18 mouse cellular contexts compared by ENCODE assay signal in genomic region chr6:118072176-118072575, GRCm38 (mm10).
A peak's percentile ranks its signal among the peaks of the same experiment; 100 is the strongest.
DNase-seq lines count a peak whose midpoint lies in the region; ATAC-seq and TF ChIP-seq lines count a peak whose summit lies in the region.
"Had no signal": no experiment of that assay in that cellular context is flagged by ENCODE, and none has a peak within 500 bp of the region (broad histone marks: within the 10 kb centered on the region; RNA-seq: fewer than 3 reads in every experiment).

No protein-coding gene starts in this region.

- DNase-seq in hindbrain, embryonic 11.5 days (ENCODE audit: low spot score) = no peak
- DNase-seq in cerebellum, adult 8-10 months = peak; percentile 84
- DNase-seq in adrenal gland, postnatal 36 days = no peak
- DNase-seq in thymus, postnatal 0 days (ENCODE audit: low spot score) = no peak
- DNase-seq: heart, postnatal 14 days; kidney, postnatal 4 days had no signal

- 91% methylated on average over 1 of the region's 1 CpGs for WGBS in hindbrain, embryonic 16.5 days
- 86% methylated on average over 1 of the region's 1 CpGs for whole genome bisulfite sequencing in hindbrain, embryonic 11.5 days
- 97% methylated on average over 1 of the region's 1 CpGs for WGBS in olfactory bulb, adult 2 months

- H3K27me3 ChIP-seq in hindbrain, embryonic 16.5 days (replicated peaks; ENCODE audit: control insufficient read depth, insufficient read depth, low read length) = no peaks in the 10 kb centered on the region
- peaks cover 2% of the 10 kb centered on the region; the same call in 1 of the 2 replicates for H3K27me3 ChIP-seq in hindbrain, embryonic 11.5 days (ENCODE audit: control insufficient read depth, insufficient read depth, low read length)

- no peak overlapping the region for H3K27ac ChIP-seq in hindbrain, embryonic 16.5 days (ENCODE audit: low read depth, low read length)
- H3K27ac ChIP-seq in hindbrain, embryonic 11.5 days (ENCODE audit: low read depth, low read length) = no peak overlapping the region
- H3K27ac ChIP-seq in olfactory bulb, adult 2 months (ENCODE audit: insufficient read depth, low read depth, low read length) = peak overlapping the region; percentile 5; the same call in 1 of the 2 replicates
- H3K27ac ChIP-seq: hindbrain, embryonic 14.5 days; limb, embryonic 13.5 days; liver, embryonic 15.5 days; midbrain, embryonic 12.5 days; neural tube, embryonic 13.5 days had no signal

- H3K4me3 ChIP-seq in hindbrain, embryonic 16.5 days (ENCODE audit: low read length) = no peak overlapping the region
- H3K4me3 ChIP-seq in hindbrain, embryonic 11.5 days (ENCODE audit: low read depth, low read length) = no peak overlapping the region
- H3K4me3 ChIP-seq in olfactory bulb, adult 2 months (ENCODE audit: insufficient read depth, low read depth, low read length) = no peak overlapping the region
- H3K4me3 ChIP-seq: heart, embryonic 12.5 days; limb, embryonic 13.5 days; liver, embryonic 15.5 days; midbrain, embryonic 12.5 days; neural tube, embryonic 13.5 days had no signal

- no peaks in the 10 kb centered on the region for H3K9me3 ChIP-seq in hindbrain, embryonic 16.5 days (ENCODE audit: control insufficient read depth, low read length)
- H3K9me3 ChIP-seq in hindbrain, embryonic 11.5 days (ENCODE audit: control insufficient read depth, low read length) = no peaks in the 10 kb centered on the region
- H3K9me3 ChIP-seq: heart, embryonic 12.5 days; limb, embryonic 13.5 days; liver, embryonic 15.5 days; midbrain, embryonic 12.5 days; neural tube, embryonic 13.5 days had no signal

- ATAC-seq in hindbrain, embryonic 16.5 days = peak; percentile 22; the same call in 1 of the 2 replicates
- ATAC-seq in hindbrain, embryonic 11.5 days (ENCODE audit: low FRiP score) = no peak
- peak; percentile 66 for ATAC-seq in cerebellum, adult (ENCODE audit: insufficient number of reproducible peaks, low FRiP score, low TSS enrichment)
- ATAC-seq: forebrain, embryonic 14.5 days; intestine, embryonic 16.5 days; lung, postnatal 0 days had no signal

- no peak for TF ChIP-seq CTCF in olfactory bulb, adult 2 months (IDR thresholded peaks at IDR 0.05; ENCODE audit: insufficient read depth, low read depth, low read length)

- no peak overlapping the region for H3K4me2 ChIP-seq in hindbrain, embryonic 16.5 days (ENCODE audit: low read length)
- H3K4me2 ChIP-seq in hindbrain, embryonic 11.5 days (replicated peaks; ENCODE audit: low read depth, low read length) = no peak overlapping the region
- H3K4me2 ChIP-seq: heart, embryonic 12.5 days; hindbrain, embryonic 14.5 days; limb, embryonic 13.5 days; liver, embryonic 15.5 days; midbrain, embryonic 12.5 days; neural tube, embryonic 13.5 days had no signal

- no peak for TF ChIP-seq POLR2A in olfactory bulb, adult 2 months (IDR thresholded peaks at IDR 0.05; ENCODE audit: insufficient read depth, low read depth, low read length)

- H3K36me3 ChIP-seq in hindbrain, embryonic 16.5 days (ENCODE audit: control insufficient read depth, insufficient read depth, low read length) = no peaks in the 10 kb centered on the region
- no peaks in the 10 kb centered on the region for H3K36me3 ChIP-seq in hindbrain, embryonic 11.5 days (ENCODE audit: control insufficient read depth, insufficient read depth, low read length)
- H3K36me3 ChIP-seq: heart, embryonic 12.5 days; limb, embryonic 13.5 days; liver, embryonic 15.5 days; midbrain, embryonic 12.5 days; neural tube, embryonic 13.5 days had no signal

- H3K4me1 ChIP-seq in hindbrain, embryonic 16.5 days (ENCODE audit: control insufficient read depth, insufficient read depth, low read depth, low read length) = peaks cover 12% of the 10 kb centered on the region
- no peaks in the 10 kb centered on the region for H3K4me1 ChIP-seq in hindbrain, embryonic 11.5 days (replicated peaks; ENCODE audit: control insufficient read depth, insufficient read depth, low read length)
- peaks cover 74% of the 10 kb centered on the region for H3K4me1 ChIP-seq in olfactory bulb, adult 2 months (ENCODE audit: control insufficient read depth, insufficient read depth, low read length)
- H3K4me1 ChIP-seq: liver, embryonic 15.5 days had no signal

- no peak overlapping the region for H3K9ac ChIP-seq in hindbrain, embryonic 16.5 days (ENCODE audit: low read depth, low read length)
- no peak overlapping the region for H3K9ac ChIP-seq in hindbrain, embryonic 11.5 days (ENCODE audit: low read depth, low read length)
- H3K9ac ChIP-seq: heart, embryonic 12.5 days; hindbrain, embryonic 14.5 days; limb, embryonic 13.5 days; liver, embryonic 15.5 days; midbrain, embryonic 12.5 days; neural tube, embryonic 13.5 days had no signal
